Mouse (Mus musculus) kidney, adult 2 months (tissue): ENCODE results near the gene Prss8. TPM values are rescaled to one million over a fixed set of nuclear protein-coding genes. Genes with fewer than 3 reads are reported as not detected.
A peak's percentile ranks its signal among the peaks of the same experiment; 100 is the strongest.

ENCODE experiments used
- DNase-seq: peaks from one replicate; pipeline ENCODE4 v3.0.0; 2021
- H3K27ac ChIP-seq: fragments of 200-500 bp; 2 replicates; pipeline ENCODE4 v1.5.1; 2012; ENCODE audit warnings: low read depth, low read length, control low read depth, inconsistent platforms; ENCODE audit not compliant: insufficient read depth
- H3K27me3 ChIP-seq: fragments of 200-500 bp; replicated peaks from 2 replicates; pipeline ENCODE4 v1.6.1; 2012; ENCODE audit warnings: mild to moderate bottlenecking, moderate library complexity, low read length, inconsistent platforms; ENCODE audit not compliant: control insufficient read depth, insufficient read depth
- H3K36me3 ChIP-seq: fragments of 200-500 bp; 2 replicates; pipeline ENCODE4 v1.6.1; 2012; ENCODE audit warnings: mild to moderate bottlenecking, moderate library complexity, low read length, inconsistent platforms; ENCODE audit not compliant: control insufficient read depth, insufficient read depth
- H3K4me1 ChIP-seq: fragments of 200-500 bp; 2 replicates; pipeline ENCODE4 v1.6.1; 2011; ENCODE audit warnings: low read length; ENCODE audit not compliant: control insufficient read depth, insufficient read depth
- H3K4me3 ChIP-seq: fragments of 200-500 bp; 2 replicates; pipeline ENCODE4 v1.5.1; 2011; ENCODE audit warnings: mild to moderate bottlenecking, low read depth, low read length, control low read depth; ENCODE audit not compliant: insufficient read depth
- CTCF ChIP-seq: fragments of 200-500 bp; conservative IDR thresholded peaks from 2 replicates; pipeline ENCODE4 v1.5.1; 2011; ENCODE audit warnings: low read depth, mild to moderate bottlenecking, control low read depth, low read length, moderate library complexity, mixed read lengths; ENCODE audit not compliant: insufficient read depth, insufficient read length
- POLR2A ChIP-seq: fragments of 200-500 bp; IDR thresholded peaks from one replicate; pipeline ENCODE4 v1.6.1; 2011; ENCODE audit warnings: low read depth, low read length, control low read depth
- WGBS: fragments of 180-500 bp; shearing (Covaris S2); methylation state at CpG from one replicate; pipeline ENCODE4 v1.1.7; 2018; 5-methylcytosine and 5-hydroxymethylcytosine counted together
- polyA plus RNA-seq: library from polyadenylated mRNA; depleted of rRNA; stranded (reverse); fragments of >200 nt; gene quantifications from 2 replicates; pipeline ENCODE4 v1.2.3, GENCODE M21; 2012

The Prss8 gene
- polyA plus RNA-seq, 1 experiment = 745 TPM

- H3K4me1 ChIP-seq = no peaks in the 10 kb centered on the region; the same call in 1 of the 2 replicates
- peak; percentile 99 for DNase-seq
- peak within 1 kb of the TSS; percentile 79 for H3K4me3 ChIP-seq
- no peaks in the 10 kb centered on the region for H3K36me3 ChIP-seq
- TF ChIP-seq POLR2A (peak; percentile 49), CTCF (peak; percentile 48; the same call in 1 of the 2 replicates)
- H3K27ac ChIP-seq = peak within 1 kb of the TSS; percentile 57
- 1% methylated on average over 26 of the region's 26 CpGs for WGBS
- H3K27me3 ChIP-seq = no peaks in the 10 kb centered on the region
Measured at GRCm38 (mm10) chr7:127895442-127895841, 34.5 kb downstream of the Prss8 start, which contains the start of the genes Gm21974 and Vkorc1. Gene Gm21974, minus strand, starts transcription at chr7:127895454. Gene Vkorc1, minus strand, starts transcription at chr7:127895617.

- no peaks in the 10 kb centered on the region for H3K27me3 ChIP-seq
- no peak overlapping the region for H3K27ac ChIP-seq
- H3K4me3 ChIP-seq = no peak overlapping the region
- no peaks in the 10 kb centered on the region; the same call in 1 of the 2 replicates for H3K4me1 ChIP-seq
- no peaks in the 10 kb centered on the region for H3K36me3 ChIP-seq
- peak; percentile 67 for DNase-seq
- TF ChIP-seq CTCF (no peak), POLR2A (no peak)
- WGBS = 48% methylated on average over 5 of the region's 5 CpGs
Measured at GRCm38 (mm10) chr7:127894480-127894879, 35.4 kb downstream of the Prss8 start.

DNA sequence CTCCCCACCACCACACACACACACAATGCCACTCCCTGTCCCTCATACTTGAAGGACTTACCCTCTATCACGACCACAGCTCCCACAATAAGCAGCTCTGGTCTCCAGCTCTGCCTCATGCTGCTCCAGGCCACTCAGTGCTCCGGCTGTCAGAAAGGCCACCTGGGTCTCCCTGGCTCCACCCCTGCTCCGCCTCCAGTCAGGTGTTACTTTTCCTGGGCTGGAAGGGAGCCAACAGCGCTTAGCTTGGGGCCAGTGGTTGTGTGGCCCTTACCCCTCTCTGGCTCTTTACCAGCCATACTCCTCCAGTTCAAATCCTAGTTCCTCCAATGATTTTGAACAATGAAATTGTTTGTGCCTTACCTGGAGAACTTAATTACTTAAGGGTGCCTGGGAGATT is 39.1 kb downstream of the Prss8 start, which contains the start of gene Prss53:
Prss53 (minus strand) TSS at position 173 of the 400 bp plus-strand sequence.
- no peaks in the 10 kb centered on the region; the same call in 1 of the 2 replicates for H3K4me1 ChIP-seq
- 20% methylated on average over 4 of the region's 4 CpGs for WGBS
- H3K27ac ChIP-seq = no peak within 1 kb of the TSS
- peak; percentile 89 for DNase-seq
- H3K27me3 ChIP-seq = no peaks in the 10 kb centered on the region
- no peaks in the 10 kb centered on the region; the same call in 1 of the 2 replicates for H3K36me3 ChIP-seq
- no peak for TF ChIP-seq CTCF
- no peak for TF ChIP-seq POLR2A
- no peak within 1 kb of the TSS for H3K4me3 ChIP-seq

DNA sequence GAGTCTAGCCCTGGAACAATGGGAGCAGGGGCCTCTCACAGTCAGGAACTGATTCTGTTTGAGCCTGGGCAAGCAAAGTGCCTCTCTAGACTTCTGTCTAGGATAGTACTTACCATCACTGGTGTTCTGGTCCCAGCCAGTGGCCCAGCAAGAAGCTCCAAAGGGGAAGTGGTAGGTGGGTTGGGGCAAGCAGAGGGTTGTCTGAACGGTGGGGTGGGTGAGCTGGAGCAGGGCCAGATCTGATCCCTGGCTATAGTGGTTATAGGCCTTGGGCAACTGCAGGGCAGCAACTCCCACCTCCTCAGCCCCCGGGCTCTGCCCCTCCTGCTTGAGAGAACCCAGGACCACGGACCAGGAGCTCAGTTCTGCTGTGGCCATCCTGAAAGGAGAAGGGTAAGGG is 41.1 kb downstream of the Prss8 start:
- Histone ChIP-seq H3K27me3 (no peaks in the 10 kb centered on the region), H3K27ac (no peak overlapping the region), H3K4me1 (peaks cover 2% of the 10 kb centered on the region; the same call in 1 of the 2 replicates), H3K4me3 (no peak overlapping the region), H3K36me3 (no peaks in the 10 kb centered on the region; the same call in 1 of the 2 replicates)
- DNase-seq = no peak
- 40% methylated on average over 3 of the region's 3 CpGs for WGBS
- TF ChIP-seq CTCF = no peak
- no peak for TF ChIP-seq POLR2A

GRCm38 (mm10) chr7:127887781-127888180 is 42.1 kb downstream of the Prss8 start:
- no peaks in the 10 kb centered on the region for H3K27me3 ChIP-seq
- no peaks in the 10 kb centered on the region; the same call in 1 of the 2 replicates for H3K36me3 ChIP-seq
- WGBS = 80% methylated on average over 3 of the region's 3 CpGs
- H3K4me1 ChIP-seq = peaks cover 4% of the 10 kb centered on the region; the same call in 1 of the 2 replicates
- TF ChIP-seq CTCF (no peak), POLR2A (no peak)
- H3K27ac ChIP-seq = no peak overlapping the region
- DNase-seq = no peak
- no peak overlapping the region for H3K4me3 ChIP-seq

DNA sequence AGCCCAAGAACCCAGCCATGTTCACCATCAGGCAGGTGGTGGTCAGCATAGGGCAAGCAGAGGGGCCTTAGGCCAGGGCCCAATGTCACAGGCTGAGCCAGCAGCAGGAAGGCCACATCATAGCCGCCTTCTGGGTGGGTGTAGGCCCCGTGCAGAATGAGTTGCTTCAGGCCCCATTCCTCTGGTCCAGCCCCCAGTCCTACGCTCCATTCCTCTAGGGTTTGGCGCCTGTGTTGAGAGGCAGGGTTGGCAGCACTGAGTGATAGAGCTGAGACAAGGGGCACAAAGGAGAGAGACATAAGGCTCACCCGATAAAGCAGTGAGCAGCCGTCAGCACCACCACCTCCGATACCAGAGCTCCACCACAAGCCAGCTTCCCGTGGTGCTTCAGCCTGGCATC is 42.7 kb downstream of the Prss8 start:
- WGBS = 84% methylated on average over 8 of the region's 8 CpGs
- no peaks in the 10 kb centered on the region; the same call in none of the 2 replicates for H3K36me3 ChIP-seq
- DNase-seq = no peak
- peaks cover 4% of the 10 kb centered on the region; the same call in 1 of the 2 replicates for H3K4me1 ChIP-seq
- no peak overlapping the region for H3K4me3 ChIP-seq
- no peaks in the 10 kb centered on the region for H3K27me3 ChIP-seq
- TF ChIP-seq POLR2A (no peak), CTCF (no peak)
- no peak overlapping the region for H3K27ac ChIP-seq

DNA sequence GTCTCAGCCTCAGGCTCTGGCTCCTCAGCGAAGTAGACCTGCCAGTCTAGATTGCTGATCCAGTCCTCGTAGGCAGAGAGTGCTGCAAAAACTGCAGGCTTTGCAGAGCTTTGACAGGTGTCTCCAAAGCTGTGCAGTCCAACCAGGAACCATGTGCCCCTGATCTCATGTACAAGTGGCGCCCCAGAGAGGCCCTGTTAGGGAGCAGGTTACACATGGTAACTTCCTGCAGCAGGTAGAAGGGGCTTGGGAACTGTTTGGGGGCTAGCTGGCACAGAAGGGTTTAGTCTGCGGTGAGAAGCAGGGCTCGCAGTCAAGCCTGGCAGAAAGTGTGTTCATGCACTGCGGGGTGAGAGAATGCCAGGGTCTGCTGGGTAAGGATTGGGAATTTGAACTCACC is 43.4 kb downstream of the Prss8 start:
- no peak for TF ChIP-seq CTCF
- no peak for TF ChIP-seq POLR2A
- Histone ChIP-seq H3K4me3 (no peak overlapping the region), H3K27me3 (no peaks in the 10 kb centered on the region), H3K36me3 (no peaks in the 10 kb centered on the region; the same call in none of the 2 replicates), H3K4me1 (peaks cover 4% of the 10 kb centered on the region; the same call in 1 of the 2 replicates), H3K27ac (no peak overlapping the region)
- 88% methylated on average over 6 of the region's 6 CpGs for WGBS
- no peak for DNase-seq

DNA sequence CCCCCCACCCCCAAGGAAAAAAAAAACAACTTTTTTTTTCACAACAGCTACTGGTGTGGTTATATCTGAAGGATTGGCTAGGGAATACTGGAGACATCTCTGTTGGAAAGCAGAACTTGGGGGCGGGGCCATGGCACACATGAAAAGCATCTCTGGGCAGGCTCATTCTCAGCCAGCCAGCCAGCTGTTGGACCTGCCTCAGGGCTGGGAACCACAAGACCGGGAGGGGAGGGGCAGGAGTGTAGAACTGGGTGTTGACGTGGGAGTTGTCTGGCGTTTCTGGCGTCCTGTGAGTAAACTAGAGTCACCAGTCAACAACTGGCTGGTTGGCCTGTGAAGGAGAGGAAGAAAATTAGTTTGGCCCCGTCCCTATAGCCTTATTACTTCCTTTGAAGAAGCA is 44.0 kb downstream of the Prss8 start:
- H3K4me1 ChIP-seq = peaks cover 4% of the 10 kb centered on the region; the same call in 1 of the 2 replicates
- H3K36me3 ChIP-seq = no peaks in the 10 kb centered on the region; the same call in none of the 2 replicates
- DNase-seq = peak; percentile 32
- WGBS = 44% methylated on average over 6 of the region's 6 CpGs
- no peak for TF ChIP-seq CTCF
- no peaks in the 10 kb centered on the region for H3K27me3 ChIP-seq
- no peak overlapping the region for H3K4me3 ChIP-seq
- H3K27ac ChIP-seq = no peak overlapping the region
